Mouse (Mus musculus) lung, adult 2 months (tissue): Measurements from ENCODE around the gene Samd4.

Experiments used
- CTCF ChIP-seq: fragments of 200-500 bp; IDR thresholded peaks from 2 replicates; pipeline ENCODE4 v1.5.1; 2011; ENCODE audit warnings: mild to moderate bottlenecking, low read length, control low read depth; ENCODE audit not compliant: insufficient read depth
- POLR2A ChIP-seq: fragments of 200-500 bp; IDR thresholded peaks from 2 replicates; pipeline ENCODE4 v1.6.1; 2011; ENCODE audit warnings: low read depth, mild to moderate bottlenecking, control low read depth, low read length, borderline replicate concordance; ENCODE audit errors: extremely low read depth

DNA sequence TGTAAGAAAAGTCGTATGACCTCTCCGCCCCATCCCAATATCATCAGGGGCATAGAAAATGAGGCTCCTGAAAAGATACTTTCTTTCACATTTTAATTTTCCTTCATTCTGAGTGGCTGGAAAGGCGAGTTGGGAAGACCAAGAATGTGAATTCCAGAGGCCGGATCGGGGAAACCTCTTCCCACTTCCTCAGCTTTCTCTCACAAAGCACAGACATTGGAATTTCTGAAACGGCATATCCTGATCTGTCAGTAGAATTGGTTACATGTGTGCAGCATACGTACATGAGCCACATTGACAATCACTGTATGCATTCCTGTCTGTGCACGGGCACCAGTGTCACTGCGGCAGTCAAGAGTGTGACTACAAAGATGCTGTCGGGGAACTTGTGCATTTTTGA is 11.3 kb downstream of the Samd4 start:
- TF ChIP-seq CTCF = no peak
- no peak for TF ChIP-seq POLR2A
